Mouse (Mus musculus) megakaryocyte-erythroid progenitor cell, adult 5-6 weeks (primary cell): ENCODE measurements around the gene Rsph3b. TPM values are rescaled to one million over a fixed set of nuclear protein-coding genes. Genes with fewer than 3 reads are reported as not detected.
A peak's percentile ranks its signal among the peaks of the same experiment; 100 is the strongest.
"Not testable (repeated sequence)": the region's sequence is repeated elsewhere in the genome, so short reads cannot be mapped to it uniquely, and the experiment has no call there.

Experiments used
- ATAC-seq: replicated peaks from 2 replicates; pipeline ENCODE4 v1.8.0; 2016; ENCODE audit warnings: mild to moderate bottlenecking, inconsistent platforms; ENCODE audit not compliant: severe bottlenecking, poor library complexity, low FRiP score, low TSS enrichment
- total RNA-seq, 2 experiments: library from RNA; stranded (forward) in 1 of 2; stranded (reverse) in 1 of 2; fragments of 200-1000, 215-1000 nt in 1 of 2; fragments of >200 nt in 1 of 2; fragmentation: Nextera tagmentation in 1 of 2; gene quantifications; 2 replicates each; pipeline ENCODE4 v1.2.3; 2014 to 2017

The Rsph3b gene
- total RNA-seq, 2 experiments from 2014 or later = 30.5 to 42.2 TPM

- ATAC-seq = not testable (repeated sequence)
Measured at GRCm38 (mm10) chr17:6960349-6960748, 11.9 kb upstream of the Rsph3b start.

- not testable (repeated sequence) for ATAC-seq
Measured at GRCm38 (mm10) chr17:6959543-6960259, 11.2 kb upstream of the Rsph3b start.

- not testable (repeated sequence) for ATAC-seq
Measured at GRCm38 (mm10) chr17:6958881-6959280, 10.4 kb upstream of the Rsph3b start.

DNA sequence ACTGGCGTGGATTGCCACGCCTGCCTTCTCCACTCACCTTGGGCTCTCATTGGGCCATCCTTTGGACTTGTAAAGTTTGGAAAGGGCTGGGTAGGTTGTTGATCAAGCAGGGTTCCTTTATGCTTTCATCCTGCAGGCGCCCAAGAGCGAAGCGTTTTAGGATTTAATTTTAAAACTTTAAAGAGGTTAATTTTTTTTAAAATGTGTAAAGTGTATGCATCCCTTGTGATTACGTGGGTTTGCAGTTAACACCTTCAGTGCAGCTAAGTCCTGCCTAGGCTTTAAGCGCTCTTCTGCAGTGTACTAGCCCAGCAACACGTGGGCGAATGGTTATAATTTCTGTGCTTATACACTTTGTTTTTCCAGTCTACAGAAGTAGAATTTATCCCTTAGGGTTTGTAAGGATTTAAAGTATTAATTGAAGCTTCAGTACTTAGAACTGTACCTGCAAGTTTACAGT lies 317 bp upstream of the Rsph3b start:
- ATAC-seq = not testable (repeated sequence)

DNA sequence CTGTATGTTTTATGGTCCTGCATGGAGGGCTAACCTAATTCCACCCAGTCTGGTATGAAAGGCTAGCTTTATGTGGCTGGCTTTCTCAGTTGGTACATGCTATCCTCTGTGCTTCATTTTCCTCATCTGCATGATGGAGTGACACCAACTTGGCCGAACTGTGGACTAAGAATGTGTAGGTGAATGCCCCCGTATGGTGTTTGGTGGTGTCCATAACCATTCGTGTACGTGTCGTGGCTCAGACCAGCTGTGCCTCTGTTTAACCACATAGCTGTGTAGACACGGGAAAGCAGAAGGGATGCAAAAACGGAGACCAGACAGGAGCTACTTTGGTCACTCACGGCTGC lies 872 bp downstream of the Rsph3b start:
- peak; percentile 0; the same call in 1 of the 2 replicates for ATAC-seq

- ATAC-seq = peak; percentile 58; the same call in 1 of the 2 replicates
Measured at GRCm38 (mm10) chr17:6942560-6942959, 5.9 kb downstream of the Rsph3b start.

- ATAC-seq = not testable (repeated sequence)
Measured at GRCm38 (mm10) chr17:6931625-6932024, 16.9 kb downstream of the Rsph3b start.

GRCm38 (mm10) chr17:6920351-6920894 lies 28.1 kb downstream of the Rsph3b start:
- ATAC-seq = peak; percentile 89

DNA sequence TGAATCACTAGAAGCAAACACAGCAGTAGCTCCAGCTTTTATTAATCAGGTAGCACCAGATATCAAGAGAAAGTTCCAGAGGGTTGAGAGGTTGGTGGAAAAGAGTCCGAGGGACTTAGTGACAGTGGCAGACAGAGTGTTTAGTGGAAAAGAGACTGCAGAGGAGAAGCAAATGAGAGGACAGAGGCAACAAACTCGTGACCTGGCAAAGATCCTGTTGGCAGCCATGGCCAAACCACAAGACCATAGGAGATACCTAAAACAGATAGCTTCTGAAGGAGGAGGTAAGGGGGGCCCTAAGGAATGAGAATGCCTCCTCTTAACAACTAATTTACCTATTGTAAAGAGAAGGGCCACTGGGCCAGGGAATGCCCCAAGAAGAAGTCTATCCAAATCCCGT lies 29.1 kb downstream of the Rsph3b start:
- peak; percentile 70 for ATAC-seq

GRCm38 (mm10) chr17:6915282-6915681 lies 33.2 kb downstream of the Rsph3b start:
- not testable (repeated sequence) for ATAC-seq

DNA sequence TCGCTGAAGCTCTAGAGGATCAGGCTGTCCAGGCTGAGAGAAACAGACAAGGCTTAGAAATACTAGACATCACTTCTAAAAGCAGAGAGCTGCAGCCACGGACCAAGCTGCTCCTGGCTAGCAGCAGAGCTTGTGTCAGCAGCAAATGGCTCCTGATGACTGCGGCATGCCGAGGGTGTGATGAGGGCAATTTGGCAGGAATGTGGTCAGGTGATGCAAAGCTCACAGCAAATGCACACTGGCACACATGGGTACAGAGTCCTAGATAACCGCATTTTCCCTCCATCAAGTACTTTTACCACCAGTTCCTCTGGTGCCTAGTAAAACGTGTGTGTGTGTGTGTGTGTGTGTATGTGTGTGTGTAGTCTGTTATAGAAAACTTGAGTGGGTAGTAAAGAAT lies 34.4 kb downstream of the Rsph3b start:
- not testable (repeated sequence) for ATAC-seq

GRCm38 (mm10) chr17:6900361-6900760 lies 48.1 kb downstream of the Rsph3b start:
- peak; percentile 98 for ATAC-seq

DNA sequence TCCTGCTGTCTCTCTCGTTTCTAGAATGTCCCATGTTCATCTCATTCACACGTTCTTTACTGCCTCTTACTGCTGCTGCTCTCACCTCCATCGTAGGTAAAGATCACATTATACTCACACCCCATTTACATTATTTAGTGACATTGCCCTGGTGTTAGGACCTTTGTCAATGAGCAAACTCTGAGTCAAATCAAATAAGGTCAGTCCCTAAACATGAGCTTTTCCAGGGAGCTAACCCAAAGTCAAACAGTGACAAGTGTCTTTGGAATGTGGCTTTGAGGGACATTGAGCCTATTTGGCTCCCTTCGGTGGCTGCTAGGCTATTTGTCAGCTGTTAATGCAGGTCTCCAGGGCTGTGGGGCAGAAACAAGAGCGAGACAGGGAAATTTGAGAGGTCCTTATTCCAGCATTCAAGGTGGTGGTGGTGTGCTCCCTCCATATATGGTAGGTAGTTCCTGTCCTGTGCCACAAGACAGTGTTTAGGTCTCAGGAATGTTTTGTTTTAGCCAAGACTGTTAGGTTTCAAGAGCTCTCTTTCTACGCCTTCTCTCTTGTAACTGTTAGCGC lies 50.4 kb downstream of the Rsph3b start:
- not testable (repeated sequence) for ATAC-seq

DNA sequence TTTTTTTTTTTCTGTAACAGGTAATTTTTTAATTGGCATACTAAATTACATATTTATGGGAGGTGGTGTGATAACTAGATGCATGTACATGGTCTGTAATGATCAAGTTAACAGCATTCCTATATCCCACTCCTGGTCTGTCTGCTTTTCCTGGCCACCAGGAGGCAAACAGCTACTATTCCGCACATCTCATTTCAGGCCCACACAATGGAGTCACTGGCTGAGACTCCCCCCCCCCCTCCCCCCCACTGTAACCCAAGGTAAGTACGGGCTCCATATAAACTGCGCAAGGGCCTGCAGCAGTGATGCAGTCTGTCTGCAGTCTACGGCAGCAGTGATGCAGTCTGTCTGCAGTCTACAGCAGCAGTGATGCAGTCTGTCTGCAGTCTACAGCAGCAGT lies 51.7 kb downstream of the Rsph3b start:
- ATAC-seq = no peak

DNA sequence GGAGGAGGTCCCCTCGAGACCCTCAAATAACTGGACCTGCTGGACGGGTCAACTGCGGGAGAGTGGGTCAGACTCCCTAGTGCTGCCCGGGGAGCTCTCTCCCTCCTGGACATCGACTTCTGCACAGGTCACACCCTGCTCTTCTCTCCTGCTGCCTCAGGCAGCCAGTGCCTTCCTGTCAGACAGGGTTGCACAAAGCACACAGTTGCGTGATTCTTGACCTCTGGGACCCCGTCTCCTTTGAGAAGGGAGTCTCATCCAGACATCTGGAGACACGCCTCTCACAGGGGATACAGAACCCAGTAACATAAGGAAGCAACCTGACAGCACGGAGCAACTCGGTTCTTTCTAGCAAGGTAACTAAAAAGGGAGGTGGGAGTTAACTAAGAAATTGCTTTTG lies 55.1 kb downstream of the Rsph3b start:
- ATAC-seq = no peak

GRCm38 (mm10) chr17:6891966-6892934 lies 56.2 kb downstream of the Rsph3b start:
- ATAC-seq = peak; percentile 99

GRCm38 (mm10) chr17:6886445-6886844 lies 62.0 kb downstream of the Rsph3b start:
- ATAC-seq = peak; percentile 66

GRCm38 (mm10) chr17:6884531-6884930 lies 64.0 kb downstream of the Rsph3b start:
- ATAC-seq = no peak

- ATAC-seq = no peak
Measured at GRCm38 (mm10) chr17:6881306-6881705, 67.2 kb downstream of the Rsph3b start.

GRCm38 (mm10) chr17:6871421-6871820 lies 77.1 kb downstream of the Rsph3b start:
- ATAC-seq = no peak
